Mouse (Mus musculus): Measurements from ENCODE around the gene Ptov1. TPM values are rescaled to one million over a fixed set of nuclear protein-coding genes. Genes with fewer than 3 reads are reported as not detected.

The Ptov1 gene
- polyA plus RNA-seq, 1 experiment, result 298 TPM

GRCm38 (mm10) chr7:44895206-44895592 lies 25.6 kb upstream of the Ptov1 start:
- H3K79me2 ChIP-seq (ENCODE audit: control insufficient read depth, insufficient read depth), result peaks cover 19% of the 10 kb centered on the region
- TF ChIP-seq POLR2AphosphoS2 (IDR thresholded peaks at IDR 0.05; ENCODE audit: insufficient read length, low read depth) (no peak), CEBPB (IDR thresholded peaks at IDR 0.05; ENCODE audit: insufficient read depth, poor library complexity, severe bottlenecking) (no peak), MYOG (IDR thresholded peaks at IDR 0.05; ENCODE audit: control insufficient read depth in 1 of 3, insufficient read depth in 1 of 3, insufficient read length in 2 of 3, low read depth in 2 of 3) (no peak), SRF (IDR thresholded peaks at IDR 0.05; ENCODE audit: control insufficient read depth, insufficient read length, low read depth) (no peak), MAX (IDR thresholded peaks at IDR 0.05; ENCODE audit: low read depth) (no peak), REST (IDR thresholded peaks at IDR 0.05; ENCODE audit: insufficient read depth, insufficient read length) (no peak), TCF3 (IDR thresholded peaks at IDR 0.05; ENCODE audit: insufficient read length, low read depth) (no peak), POLR2A (IDR thresholded peaks at IDR 0.05; ENCODE audit: insufficient read length, low read depth) (no peak)
- peak overlapping the region; percentile 94 for H3K4me2 ChIP-seq (ENCODE audit: low read depth)
- no peak overlapping the region for H3ac ChIP-seq (ENCODE audit: control insufficient read depth, insufficient read length)
- H3K4me3 ChIP-seq, result peak overlapping the region; percentile 46
- H3K36me3 ChIP-seq (ENCODE audit: control insufficient read depth, insufficient read depth), result no peaks in the 10 kb centered on the region
- no peaks in the 10 kb centered on the region for H3K27me3 ChIP-seq (ENCODE audit: control insufficient read depth, insufficient read depth, insufficient read length)

DNA sequence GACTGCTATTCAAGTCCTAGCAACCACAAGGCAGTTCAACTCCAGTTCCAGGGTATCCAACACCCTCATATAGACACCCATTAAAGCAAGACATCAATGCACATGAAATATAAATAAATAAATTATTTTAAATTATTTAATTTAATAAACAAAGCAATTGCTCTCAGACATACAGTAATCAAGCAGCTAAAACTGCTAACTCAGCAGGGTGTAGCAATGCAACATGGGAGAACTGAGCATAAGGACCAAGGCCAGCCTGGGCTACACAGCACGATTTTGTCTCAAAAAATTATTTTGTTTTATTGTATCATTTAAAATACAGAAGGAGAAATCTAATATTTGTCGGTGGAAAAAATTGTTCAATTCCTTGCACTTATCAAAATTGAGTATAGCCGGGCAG lies 24.6 kb upstream of the Ptov1 start:
- Histone ChIP-seq H3K79me2 (ENCODE audit: control insufficient read depth, insufficient read depth) (peaks cover 27% of the 10 kb centered on the region), H3K4me2 (ENCODE audit: low read depth) (no peak overlapping the region), H3K36me3 (ENCODE audit: control insufficient read depth, insufficient read depth) (no peaks in the 10 kb centered on the region), H3K4me3 (no peak overlapping the region), H3K27me3 (ENCODE audit: control insufficient read depth, insufficient read depth, insufficient read length) (no peaks in the 10 kb centered on the region), H3ac (ENCODE audit: control insufficient read depth, insufficient read length) (no peak overlapping the region)
- TF ChIP-seq USF1 (IDR thresholded peaks at IDR 0.05; ENCODE audit: low read depth) (no peak), SRF (IDR thresholded peaks at IDR 0.05; ENCODE audit: control insufficient read depth, insufficient read length, low read depth) (no peak), MYOD1 (IDR thresholded peaks at IDR 0.05; ENCODE audit: control insufficient read depth in 1 of 3, insufficient read length in 2 of 3, low read depth in 2 of 3) (no peak), REST (IDR thresholded peaks at IDR 0.05; ENCODE audit: insufficient read depth, insufficient read length) (no peak), POLR2AphosphoS2 (IDR thresholded peaks at IDR 0.05; ENCODE audit: insufficient read length, low read depth) (no peak), MAX (IDR thresholded peaks at IDR 0.05; ENCODE audit: low read depth) (no peak), E2F4 (IDR thresholded peaks at IDR 0.05; ENCODE audit: insufficient read depth) (no peak)

DNA sequence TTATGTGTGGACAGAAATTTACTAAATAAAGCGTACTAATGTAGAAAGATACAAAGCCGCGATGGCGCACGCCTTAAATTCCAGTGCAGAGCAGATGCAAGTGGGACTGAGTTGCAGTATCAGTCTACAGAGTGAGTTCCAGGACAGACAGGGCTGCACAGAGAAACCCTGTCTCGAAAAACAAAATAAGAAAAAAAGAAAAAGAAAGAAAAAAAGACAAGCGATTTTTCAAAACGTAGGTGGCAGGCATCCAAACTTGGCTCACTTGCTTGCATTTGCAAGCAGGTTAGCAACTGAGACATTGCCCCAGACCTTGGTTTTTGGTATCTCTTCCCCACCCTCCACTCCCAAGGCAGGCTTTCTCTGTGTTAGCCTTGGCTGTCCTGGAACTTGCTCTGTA lies 23.6 kb upstream of the Ptov1 start:
- Histone ChIP-seq H3K4me3 (peak overlapping the region; percentile 75), H3K4me2 (ENCODE audit: low read depth) (peak overlapping the region; percentile 87), H3K27me3 (ENCODE audit: control insufficient read depth, insufficient read depth, insufficient read length) (no peaks in the 10 kb centered on the region)

GRCm38 (mm10) chr7:44892276-44892921 lies 22.8 kb upstream of the Ptov1 start, which contains the start of gene Med25:
Gene Med25, minus strand, starts transcription at chr7:44892712.
- peak within 1 kb of the TSS; percentile 70 for H3ac ChIP-seq (ENCODE audit: control insufficient read depth, insufficient read length)
- no peaks in the 10 kb centered on the region for H3K36me3 ChIP-seq (ENCODE audit: control insufficient read depth, insufficient read depth)
- TF ChIP-seq POLR2AphosphoS2 (IDR thresholded peaks at IDR 0.05; ENCODE audit: insufficient read length, low read depth), result peak; percentile 82
- no peak for TF ChIP-seq MYOD1 (IDR thresholded peaks at IDR 0.05; ENCODE audit: control insufficient read depth in 1 of 3, insufficient read length in 2 of 3, low read depth in 2 of 3)
- no peak for TF ChIP-seq SRF (IDR thresholded peaks at IDR 0.05; ENCODE audit: control insufficient read depth, insufficient read length, low read depth)
- TF ChIP-seq MAX (IDR thresholded peaks at IDR 0.05; ENCODE audit: low read depth), result no peak
- TF ChIP-seq POLR2A (IDR thresholded peaks at IDR 0.05; ENCODE audit: insufficient read length, low read depth), result peak; percentile 82
- TF ChIP-seq REST (IDR thresholded peaks at IDR 0.05; ENCODE audit: insufficient read depth, insufficient read length), result no peak
- peak within 1 kb of the TSS; percentile 87 for H3K4me2 ChIP-seq (ENCODE audit: low read depth)
- peak within 1 kb of the TSS; percentile 75 for H3K4me3 ChIP-seq
- H3K79me2 ChIP-seq (ENCODE audit: control insufficient read depth, insufficient read depth), result peaks cover 43% of the 10 kb centered on the region
- no peaks in the 10 kb centered on the region for H3K27me3 ChIP-seq (ENCODE audit: control insufficient read depth, insufficient read depth, insufficient read length)

More for the DNA sequence above, 23.6 kb upstream of the Ptov1 start:
- TF ChIP-seq SRF (IDR thresholded peaks at IDR 0.05; ENCODE audit: control insufficient read depth, insufficient read length, low read depth) (no peak), POLR2AphosphoS2 (IDR thresholded peaks at IDR 0.05; ENCODE audit: insufficient read length, low read depth) (no peak), MAX (IDR thresholded peaks at IDR 0.05; ENCODE audit: low read depth) (no peak), USF1 (IDR thresholded peaks at IDR 0.05; ENCODE audit: low read depth) (no peak), TCF3 (IDR thresholded peaks at IDR 0.05; ENCODE audit: insufficient read length, low read depth) (no peak), TCF12 (IDR thresholded peaks at IDR 0.05; ENCODE audit: insufficient read depth, poor library complexity, severe bottlenecking) (no peak), CEBPB (IDR thresholded peaks at IDR 0.05; ENCODE audit: insufficient read depth, poor library complexity, severe bottlenecking) (no peak)
- Histone ChIP-seq H3K36me3 (ENCODE audit: control insufficient read depth, insufficient read depth) (no peaks in the 10 kb centered on the region), H3ac (ENCODE audit: control insufficient read depth, insufficient read length) (no peak overlapping the region), H3K79me2 (ENCODE audit: control insufficient read depth, insufficient read depth) (peaks cover 36% of the 10 kb centered on the region)

- Histone ChIP-seq H3K4me2 (ENCODE audit: low read depth) (peak overlapping the region; percentile 83), H3ac (ENCODE audit: control insufficient read depth, insufficient read length) (peak overlapping the region; percentile 70), H3K27me3 (ENCODE audit: control insufficient read depth, insufficient read depth, insufficient read length) (no peaks in the 10 kb centered on the region), H3K4me3 (peak overlapping the region; percentile 75), H3K36me3 (ENCODE audit: control insufficient read depth, insufficient read depth) (no peaks in the 10 kb centered on the region), H3K79me2 (ENCODE audit: control insufficient read depth, insufficient read depth) (peaks cover 50% of the 10 kb centered on the region)
- TF ChIP-seq TCF12 (IDR thresholded peaks at IDR 0.05; ENCODE audit: insufficient read depth, poor library complexity, severe bottlenecking), result no peak
- no peak for TF ChIP-seq MYOG (IDR thresholded peaks at IDR 0.05; ENCODE audit: control insufficient read depth in 1 of 3, insufficient read depth in 1 of 3, insufficient read length in 2 of 3, low read depth in 2 of 3)
- TF ChIP-seq MAX (IDR thresholded peaks at IDR 0.05; ENCODE audit: low read depth), result no peak
- no peak for TF ChIP-seq E2F4 (IDR thresholded peaks at IDR 0.05; ENCODE audit: insufficient read depth)
- TF ChIP-seq POLR2A (IDR thresholded peaks at IDR 0.05; ENCODE audit: insufficient read length, low read depth), result no peak
- TF ChIP-seq CEBPB (IDR thresholded peaks at IDR 0.05; ENCODE audit: insufficient read depth, poor library complexity, severe bottlenecking), result no peak
- TF ChIP-seq TCF3 (IDR thresholded peaks at IDR 0.05; ENCODE audit: insufficient read length, low read depth), result no peak
- TF ChIP-seq REST (IDR thresholded peaks at IDR 0.05; ENCODE audit: insufficient read depth, insufficient read length), result no peak
- TF ChIP-seq MYOD1 (IDR thresholded peaks at IDR 0.05; ENCODE audit: control insufficient read depth in 1 of 3, insufficient read length in 2 of 3, low read depth in 2 of 3), result no peak
- TF ChIP-seq SRF (IDR thresholded peaks at IDR 0.05; ENCODE audit: control insufficient read depth, insufficient read length, low read depth), result no peak
- no peak for TF ChIP-seq POLR2AphosphoS2 (IDR thresholded peaks at IDR 0.05; ENCODE audit: insufficient read length, low read depth)
- TF ChIP-seq USF1 (IDR thresholded peaks at IDR 0.05; ENCODE audit: low read depth), result no peak
Measured at GRCm38 (mm10) chr7:44891611-44892010, 22.0 kb upstream of the Ptov1 start.

Data from myocyte (in vitro differentiated cells).